Mouse (Mus musculus): ENCODE results near the gene Spag9.

Spag9 gene

DNA sequence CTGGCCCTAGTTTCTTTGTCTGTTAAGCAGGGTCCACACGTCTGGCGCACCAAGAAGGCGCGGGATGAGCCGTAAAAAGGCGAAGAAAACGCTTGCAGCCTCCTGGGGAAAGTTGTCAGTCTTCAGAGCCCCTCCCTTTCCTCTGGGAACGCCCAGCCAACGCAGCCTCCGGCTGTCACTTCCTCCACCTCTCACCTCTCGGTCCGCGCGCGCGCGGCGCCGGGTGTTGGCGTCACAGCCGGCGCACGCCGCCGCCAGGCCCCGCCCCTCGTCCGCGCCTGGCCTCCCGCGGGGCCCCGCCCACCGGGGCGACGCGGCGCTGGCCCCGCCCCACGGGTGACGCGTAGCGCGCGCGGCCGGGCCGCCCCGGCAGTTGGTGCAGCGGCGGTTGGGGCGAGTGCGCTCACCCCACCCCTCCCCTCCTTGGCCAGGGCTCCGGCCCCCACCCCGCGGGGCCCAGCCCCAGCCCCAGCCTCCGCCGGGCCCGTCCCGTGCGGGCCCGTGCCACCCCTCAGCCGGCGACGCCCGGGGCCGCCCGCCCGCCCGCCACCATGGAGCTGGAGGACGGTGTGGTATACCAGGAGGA, at the start of gene Spag9:
Gene Spag9 (plus strand): TSS at position 372 of the 586 bp plus-strand sequence.
- DNase-seq (ENCODE audit: low spot score) = peak; percentile 94

DNA sequence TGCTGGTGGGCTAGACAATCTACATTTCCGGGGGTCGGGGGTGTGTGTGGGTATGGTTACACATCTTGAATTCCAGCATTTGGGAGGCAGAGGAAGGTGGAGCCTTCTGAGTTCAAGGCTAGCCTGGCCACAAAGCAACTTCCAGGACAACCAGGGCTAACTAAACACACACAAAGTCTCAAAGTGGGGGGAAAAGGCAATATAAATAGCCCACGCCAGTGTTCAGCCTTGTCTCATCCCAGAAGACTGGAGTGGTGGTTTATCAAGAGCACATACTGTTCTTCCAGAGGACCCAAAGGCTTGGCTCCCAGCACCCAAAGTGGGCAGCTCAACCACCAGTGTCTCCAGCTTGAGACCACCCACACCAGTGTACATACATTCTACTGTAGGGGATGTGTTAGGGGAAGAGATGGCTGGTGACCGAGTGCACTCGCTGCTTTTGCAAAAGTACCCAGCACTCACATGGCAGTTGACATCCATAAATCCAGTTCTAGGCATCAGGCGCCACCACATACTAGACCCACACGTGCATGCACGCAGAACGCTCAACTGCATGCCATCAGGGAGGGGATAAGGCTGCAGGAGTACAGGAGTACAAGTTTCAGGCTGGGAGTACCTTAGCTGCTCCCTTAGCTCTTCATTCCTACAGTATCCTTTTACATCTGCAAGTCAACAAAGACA, 46.9 kb upstream of the Spag9 start:
- DNase-seq (ENCODE audit: low spot score) = no peak

- DNase-seq (ENCODE audit: low spot score) = no peak
Observed at GRCm38 (mm10) chr11:93950045-93950444, 45.8 kb upstream of the Spag9 start.

DNA sequence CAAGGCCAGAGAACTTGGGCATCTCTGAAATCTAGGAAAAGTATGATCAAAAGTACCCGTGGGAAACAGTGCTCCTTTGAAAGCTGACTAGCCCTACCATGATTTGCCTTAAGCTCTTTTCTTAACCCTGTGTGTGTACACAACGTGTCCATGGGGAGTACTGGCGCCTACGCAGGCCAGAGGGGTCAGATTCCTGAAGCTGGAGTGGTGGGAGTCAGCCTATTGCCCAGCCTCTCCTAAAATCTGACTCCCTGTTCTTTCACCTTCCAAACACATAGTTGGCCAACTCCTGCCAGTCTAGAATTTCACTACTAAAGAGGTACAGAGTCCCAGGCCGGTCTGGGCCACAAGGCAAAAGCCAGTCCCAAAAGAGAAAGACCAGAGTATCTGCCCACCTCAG, 43.5 kb upstream of the Spag9 start:
- no peak for DNase-seq (ENCODE audit: low spot score)

DNA sequence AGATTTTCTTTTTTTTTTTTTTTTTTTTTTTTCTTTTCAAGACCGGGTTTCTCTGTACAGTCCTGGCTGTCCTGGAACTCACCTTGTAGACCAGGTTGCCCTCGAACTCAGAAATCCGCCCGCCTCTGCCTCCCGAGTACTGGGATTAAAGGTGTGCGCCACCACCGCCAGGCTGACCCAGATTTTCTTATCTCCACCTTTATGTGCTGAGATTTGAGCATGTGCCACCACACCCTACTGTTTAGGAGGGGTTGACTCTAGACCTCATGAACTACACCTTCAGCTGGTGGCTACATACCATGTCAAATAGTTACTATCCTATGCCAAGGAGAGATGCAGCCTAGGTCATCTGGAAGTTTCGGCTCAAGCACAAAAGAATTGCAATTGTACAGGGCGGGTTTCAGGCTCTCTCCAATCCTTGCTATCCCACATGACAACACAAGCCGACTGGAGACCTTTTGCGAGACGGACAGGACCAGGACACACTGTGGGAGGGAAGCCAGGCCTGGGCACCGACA, 41.1 kb upstream of the Spag9 start:
- DNase-seq (ENCODE audit: low spot score) = peak; percentile 7

DNA sequence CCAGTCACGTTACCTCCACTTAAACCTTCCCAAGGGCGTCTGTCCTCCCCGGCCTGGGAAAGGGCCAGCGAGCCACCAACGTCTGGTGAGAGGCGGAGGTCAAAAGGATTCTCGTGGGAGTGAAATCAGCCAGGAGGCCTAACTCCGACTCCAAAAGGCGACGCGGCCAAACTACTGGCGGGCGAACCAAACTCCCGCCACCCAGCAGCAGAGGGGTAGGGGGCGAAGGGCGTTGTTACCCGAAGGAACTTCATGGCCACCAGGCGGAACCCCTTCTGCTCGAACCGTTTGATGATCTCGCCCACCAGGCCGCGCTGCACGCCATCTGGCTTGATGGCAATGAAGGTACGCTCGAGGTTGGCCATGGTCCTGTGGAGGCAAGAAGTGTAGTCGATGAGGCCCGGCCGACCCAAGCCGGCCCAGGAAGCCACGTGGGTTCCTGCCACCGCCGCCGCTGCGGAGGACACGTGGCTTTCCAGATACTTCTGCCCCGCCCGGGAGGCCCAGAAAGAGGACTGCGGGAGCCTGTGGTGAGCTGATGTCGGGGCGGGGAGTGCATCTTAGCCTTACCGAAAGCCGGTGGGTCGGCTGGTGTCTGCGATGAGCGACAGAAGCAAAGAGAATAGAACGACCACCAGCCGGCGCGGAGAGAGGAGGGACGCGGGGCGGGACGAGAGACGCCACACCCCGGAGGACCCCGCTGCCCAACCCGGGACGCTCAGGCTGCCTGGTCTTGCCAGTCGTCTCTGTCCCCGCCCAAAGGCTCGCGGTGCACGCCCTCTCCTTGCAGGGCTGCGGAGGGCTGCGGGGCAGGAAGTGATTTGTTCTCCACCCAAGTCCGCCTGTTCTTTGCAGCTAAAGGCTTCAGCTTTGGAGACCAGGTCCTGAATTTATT, 40.4 kb upstream of the Spag9 start:
- DNase-seq (ENCODE audit: low spot score) = peak; percentile 91

- DNase-seq (ENCODE audit: low spot score) = peak; percentile 9
Observed at GRCm38 (mm10) chr11:93956159-93956558, 39.7 kb upstream of the Spag9 start, which contains the start of gene Nme2. Gene Nme2, minus strand, starts transcription at chr11:93956259.

DNA sequence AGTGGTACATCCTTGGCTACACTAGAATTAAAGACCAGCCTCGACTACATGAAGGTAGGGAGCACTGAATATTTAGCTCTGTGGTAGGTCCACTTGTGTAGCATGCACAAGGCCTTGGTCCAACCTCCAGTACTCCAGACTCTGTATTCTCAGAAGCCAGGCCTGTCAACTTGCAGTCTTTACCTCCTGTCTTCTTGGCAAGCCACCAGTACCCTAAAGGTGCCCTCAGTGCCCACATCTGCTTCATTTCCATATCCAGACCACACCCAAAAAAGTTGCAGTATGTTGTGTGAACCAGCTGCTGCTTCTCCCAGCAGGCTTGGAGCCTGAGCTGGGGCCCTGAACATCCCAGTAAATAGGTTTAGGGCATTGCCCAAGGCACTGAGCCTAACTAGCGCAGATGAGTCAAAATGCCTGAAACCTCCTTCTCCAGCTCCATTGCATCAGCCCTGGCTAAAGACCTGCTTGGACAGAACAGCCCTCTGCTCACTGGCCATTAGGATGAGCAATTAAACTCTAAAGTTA, 38.8 kb upstream of the Spag9 start:
- DNase-seq (ENCODE audit: low spot score) = no peak

GRCm38 (mm10) chr11:93957746-93958145, 38.1 kb upstream of the Spag9 start:
- DNase-seq (ENCODE audit: low spot score) = no peak

DNA sequence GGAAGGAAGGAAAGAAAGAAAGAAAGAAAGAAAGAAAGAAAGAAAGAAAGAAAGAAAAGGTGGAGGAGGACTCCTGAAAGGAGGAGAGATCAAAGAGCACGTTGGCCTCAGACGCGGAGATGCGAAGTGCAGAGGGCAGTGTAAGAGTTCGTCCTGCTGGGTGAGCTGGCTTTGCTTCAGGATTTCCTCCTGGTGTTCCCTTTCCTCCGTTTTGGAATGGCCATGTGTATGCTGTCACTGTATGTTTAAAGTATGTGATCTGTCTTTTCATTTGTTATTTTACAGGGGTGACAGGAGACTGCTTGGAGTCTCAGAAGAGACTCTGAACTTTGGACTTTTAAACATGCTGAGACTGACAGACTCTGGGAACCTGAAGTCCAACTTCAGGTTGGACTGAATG, 34.4 kb upstream of the Spag9 start:
- DNase-seq (ENCODE audit: low spot score) = no peak

DNA sequence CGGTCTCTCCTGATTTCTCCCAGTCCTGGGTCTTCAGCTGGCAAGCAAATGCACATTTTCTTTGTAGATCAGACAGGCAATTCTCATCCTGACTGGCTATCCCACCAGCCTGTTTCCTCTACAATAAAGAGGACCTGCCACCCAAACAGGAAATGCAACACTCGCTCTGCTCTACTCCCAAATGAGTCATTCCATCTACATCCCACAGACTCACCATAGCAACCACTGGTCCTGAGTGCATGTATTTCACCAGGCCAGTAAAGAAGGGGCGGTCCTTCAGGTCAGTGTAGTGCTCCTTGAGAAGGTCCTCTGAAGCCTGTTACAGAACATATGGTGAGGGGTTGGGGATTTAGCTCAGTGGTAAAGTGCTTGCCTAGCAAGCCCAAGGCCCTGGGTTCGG, 32.9 kb upstream of the Spag9 start:
- DNase-seq (ENCODE audit: low spot score) = no peak

DNA sequence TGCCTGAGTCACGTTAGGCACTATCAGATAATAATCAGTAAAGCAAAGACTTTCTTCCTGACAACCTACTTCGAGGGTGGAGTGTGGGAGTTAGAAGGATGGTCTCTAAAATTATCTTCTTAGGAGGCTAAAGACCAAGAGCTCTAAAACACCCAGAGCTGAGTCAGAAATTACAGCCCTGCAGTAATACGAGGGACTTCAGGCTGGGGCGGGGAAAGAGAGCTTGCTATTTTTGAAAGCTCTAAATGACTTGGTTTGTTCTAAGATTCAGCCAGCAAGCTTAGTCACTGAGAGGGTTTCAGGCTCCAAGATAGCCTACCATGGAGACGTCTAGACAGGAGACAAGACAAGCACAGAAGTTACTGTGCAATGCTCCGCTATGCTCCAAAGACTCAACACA, 30.5 kb upstream of the Spag9 start:
- DNase-seq (ENCODE audit: low spot score) = no peak

GRCm38 (mm10) chr11:93967381-93967780, 28.5 kb upstream of the Spag9 start:
- peak; percentile 7 for DNase-seq (ENCODE audit: low spot score)

DNA sequence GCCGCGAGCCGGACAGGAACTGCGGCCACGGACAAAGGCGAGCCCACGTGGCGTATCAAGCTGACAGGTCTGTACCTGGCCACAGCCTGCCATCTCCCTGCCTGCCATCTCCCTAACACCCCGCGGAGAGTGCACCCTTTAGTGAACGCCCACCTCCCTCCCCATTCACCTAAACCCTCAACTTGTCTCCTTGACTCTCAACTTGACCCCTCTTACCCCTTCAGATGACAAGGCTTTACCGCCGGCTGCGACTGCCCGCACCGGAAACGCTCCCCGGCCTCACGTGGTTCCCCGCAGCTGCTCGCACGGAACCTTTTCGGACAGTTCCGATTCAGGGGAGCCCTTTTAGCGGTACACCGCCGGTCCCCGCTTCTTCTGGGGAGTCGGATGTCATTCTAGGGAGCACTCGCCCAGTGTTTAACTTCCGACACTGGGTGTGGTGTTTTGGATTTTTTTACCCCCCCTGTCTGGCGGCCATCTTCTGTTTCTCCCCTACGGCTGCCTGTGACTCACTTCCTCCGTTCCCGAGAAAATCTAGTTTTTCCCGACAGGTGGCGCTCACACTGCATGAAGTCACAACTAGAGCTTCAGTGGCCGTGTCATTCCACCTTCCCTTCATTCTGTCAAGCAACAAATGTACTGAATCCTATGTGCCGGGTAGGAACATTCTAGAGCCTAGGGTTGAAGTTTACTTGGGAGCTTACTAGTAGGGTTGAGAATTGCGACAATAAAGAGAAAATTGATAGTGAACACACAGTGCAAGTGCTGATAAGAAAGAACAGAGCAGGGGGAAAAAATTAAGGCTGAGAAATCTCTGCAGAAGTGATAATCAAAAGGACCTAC, 27.7 kb upstream of the Spag9 start, which contains the start of the genes Gm20390 and Nme1:
Gene Gm20390 (minus strand): TSS at position 289 of the 843 bp plus-strand sequence.
Gene Nme1 (minus strand): TSS at position 517 of the 843 bp plus-strand sequence.
- peak; percentile 97 for DNase-seq (ENCODE audit: low spot score)

DNA sequence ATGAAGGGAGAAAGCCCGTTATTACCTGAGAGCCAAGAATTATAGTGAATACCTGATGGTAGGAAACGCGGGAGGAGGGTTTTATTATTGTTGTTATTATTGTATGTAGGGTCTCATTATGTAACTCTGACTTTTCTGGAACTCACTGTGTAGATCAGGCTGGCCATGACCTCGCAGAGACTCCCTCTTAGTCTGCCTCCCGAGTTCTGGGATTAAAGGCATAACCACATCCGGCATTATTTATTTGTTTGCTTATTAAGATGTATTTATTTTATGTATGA, 27.1 kb upstream of the Spag9 start:
- DNase-seq (ENCODE audit: low spot score) = no peak

DNA sequence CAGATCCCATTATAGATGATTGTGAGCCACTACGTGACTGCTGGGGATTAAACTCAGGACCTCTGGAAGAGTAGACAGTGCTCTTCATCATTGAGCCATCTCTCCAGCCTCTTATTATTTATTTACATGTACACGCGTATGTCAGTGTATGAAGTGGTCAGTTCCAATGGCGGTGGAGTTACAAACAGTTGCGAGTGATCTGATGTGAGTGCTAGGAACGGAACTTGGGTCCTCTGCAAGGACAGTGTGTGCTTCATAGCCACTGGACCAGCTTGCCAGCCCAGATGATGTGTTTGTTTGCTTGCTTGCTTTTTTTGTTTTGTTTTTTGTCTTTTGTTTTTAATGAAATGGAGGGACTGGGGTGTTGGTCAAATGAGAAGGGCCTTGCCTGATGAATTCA, 26.7 kb upstream of the Spag9 start:
- DNase-seq (ENCODE audit: low spot score) = no peak

DNA sequence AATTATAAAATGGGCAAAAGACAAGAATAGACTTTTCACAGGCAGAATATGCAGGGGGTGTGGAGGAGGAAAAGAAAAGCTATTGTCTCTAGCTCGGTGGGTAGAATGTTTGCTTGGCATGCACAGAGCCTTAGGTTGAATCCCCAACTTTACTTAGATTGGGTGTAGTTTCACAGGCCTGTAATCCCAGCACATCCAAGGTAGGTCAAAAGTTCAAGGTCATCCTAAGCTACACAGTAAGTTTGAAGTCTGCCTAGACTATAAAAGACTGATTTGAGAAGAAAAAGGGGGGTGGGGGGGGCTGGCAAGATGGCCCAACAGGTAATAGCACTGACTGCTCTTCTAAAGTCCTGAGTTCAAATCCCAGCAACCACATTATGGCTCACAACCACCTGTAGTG, 26.1 kb upstream of the Spag9 start:
- DNase-seq (ENCODE audit: low spot score) = no peak

DNA sequence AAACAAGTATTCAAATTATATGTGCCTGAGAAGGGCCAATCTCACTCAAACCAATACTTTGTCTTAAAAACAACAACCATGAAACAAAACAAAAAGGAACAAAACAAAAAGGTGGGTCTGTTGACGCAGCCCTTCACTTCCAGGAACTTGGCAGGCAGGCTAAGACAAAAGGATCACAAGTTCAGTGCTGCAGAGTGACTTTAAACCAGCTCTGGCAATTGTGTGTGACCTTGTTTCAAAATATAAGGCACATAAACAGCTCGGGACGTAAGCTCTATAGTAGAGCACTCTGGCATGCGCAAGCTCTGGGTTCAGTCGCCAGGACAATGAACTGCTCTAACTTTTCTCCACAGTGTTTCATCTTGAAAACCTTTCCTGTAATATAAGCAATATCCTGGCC, 22.9 kb upstream of the Spag9 start:
- DNase-seq (ENCODE audit: low spot score) = no peak

DNA sequence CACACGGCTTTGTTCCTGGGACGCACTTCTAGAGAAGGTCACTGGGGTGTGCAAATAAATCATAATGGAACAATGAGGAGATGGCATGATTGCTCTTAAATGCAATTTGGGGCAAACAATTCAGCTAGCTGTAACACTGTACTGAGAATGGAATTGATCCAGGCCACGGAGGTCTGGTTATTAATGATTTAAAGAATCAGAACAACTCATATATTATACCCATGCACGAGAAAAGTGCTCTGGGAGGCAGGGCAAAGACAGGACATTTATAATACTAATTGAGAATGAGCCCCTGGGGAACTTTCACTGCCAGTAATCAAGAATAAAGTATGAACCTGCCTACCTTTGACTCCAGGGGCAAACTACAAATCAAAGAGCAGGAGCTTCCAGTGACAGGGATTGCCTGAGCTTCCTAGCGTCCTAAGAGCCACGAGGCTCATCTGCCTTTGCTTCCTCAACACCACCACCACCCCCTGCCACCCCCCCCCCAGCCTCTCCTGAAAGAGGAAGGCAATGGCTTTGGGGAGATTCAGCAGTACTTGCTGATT, 16.3 kb upstream of the Spag9 start:
- no peak for DNase-seq (ENCODE audit: low spot score)

- DNase-seq (ENCODE audit: low spot score) = no peak
Observed at GRCm38 (mm10) chr11:93984619-93985018, 11.3 kb upstream of the Spag9 start.

- DNase-seq (ENCODE audit: low spot score) = no peak
Observed at GRCm38 (mm10) chr11:93985265-93985664, 10.6 kb upstream of the Spag9 start.

All from retina, embryonic 14.5 days (tissue).